Mouse (Mus musculus) midbrain, embryonic 12.5 days (tissue): ENCODE measurements at regions not wholly inside any gene's neighbourhood (a gene's known extent, or its start where the extent isn't known, plus 50 kb on each side); places are given as distances from the start of the nearest gene placed in this dataset.
A peak's percentile ranks its signal among the peaks of the same experiment; 100 is the strongest.

Experiments used
- ATAC-seq: fragments of 200-750 bp; cut with Nextera tagmentation; 2 replicates; pipeline ENCODE4 v1.8.0; 2017; ENCODE audit warnings: low read depth, moderate TSS enrichment, moderate library complexity; ENCODE audit not compliant: low FRiP score
- H3K27ac ChIP-seq: fragments of 300-500 bp; sonication (generic); replicated peaks from 2 replicates; pipeline ENCODE4 v1.5.1; 2016; ENCODE audit warnings: mild to moderate bottlenecking
- H3K27me3 ChIP-seq: fragments of 300-500 bp; sonication (generic); 2 replicates; pipeline ENCODE4 v1.6.1; 2016; ENCODE audit warnings: mild to moderate bottlenecking
- H3K36me3 ChIP-seq: fragments of 300-500 bp; sonication (generic); 2 replicates; pipeline ENCODE4 v1.6.1; 2016
- H3K4me1 ChIP-seq: fragments of 300-500 bp; sonication (generic); 2 replicates; pipeline ENCODE4 v1.6.1; 2016
- H3K4me2 ChIP-seq: fragments of 300-500 bp; sonication (generic); replicated peaks from 2 replicates; pipeline ENCODE4 v1.6.1; 2016; ENCODE audit warnings: mild to moderate bottlenecking, moderate library complexity
- H3K4me3 ChIP-seq: fragments of 300-500 bp; sonication (generic); 2 replicates; pipeline ENCODE4 v1.5.1; 2016; ENCODE audit warnings: mild to moderate bottlenecking
- H3K9ac ChIP-seq: fragments of 300-500 bp; sonication (generic); replicated peaks from 2 replicates; pipeline ENCODE4 v1.6.1; 2016; ENCODE audit warnings: mild to moderate bottlenecking, moderate library complexity
- H3K9me3 ChIP-seq: fragments of 300-500 bp; sonication (generic); 2 replicates; pipeline ENCODE4 v1.6.1; 2016; ENCODE audit warnings: mild to moderate bottlenecking
- WGBS: fragments of 180-500 bp; shearing (Covaris S2); methylation state at CpG from one replicate; pipeline ENCODE4 v1.1.7; 2016; 5-methylcytosine and 5-hydroxymethylcytosine counted together

DNA sequence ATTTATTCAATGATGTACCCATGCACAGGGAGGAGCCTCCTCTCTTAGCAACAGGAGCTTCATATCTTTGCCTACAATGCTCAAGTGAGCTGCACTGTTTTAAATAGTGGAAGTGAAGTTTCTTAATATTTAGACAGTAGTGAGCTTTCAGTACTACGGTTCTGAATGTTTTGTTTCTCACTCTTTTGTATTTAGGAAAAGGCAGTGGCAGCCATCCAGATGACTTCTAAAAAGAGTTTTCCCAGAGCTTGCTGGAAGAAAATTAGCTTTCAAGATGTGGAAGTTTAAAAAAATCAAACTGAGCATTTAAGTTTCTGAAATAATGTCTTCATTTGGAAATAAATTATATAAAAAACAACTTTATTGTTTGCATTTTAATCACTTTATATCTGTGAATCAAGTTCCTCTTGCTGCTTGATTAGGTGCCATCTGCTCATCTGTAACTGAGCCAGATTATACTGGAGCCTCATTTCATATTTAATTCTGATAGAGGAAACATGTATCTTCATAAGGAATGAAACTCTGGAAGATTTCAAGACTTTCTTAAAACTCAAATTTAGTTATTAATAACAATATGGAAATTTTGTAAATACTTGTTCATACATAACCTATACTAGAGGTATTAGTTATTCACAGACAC lies 268.6 kb upstream of the Tle1 start:
- Histone ChIP-seq H3K4me3 (no peak overlapping the region), H3K27ac (no peak overlapping the region), H3K4me1 (no peaks in the 10 kb centered on the region), H3K36me3 (no peaks in the 10 kb centered on the region), H3K4me2 (no peak overlapping the region), H3K27me3 (no peaks in the 10 kb centered on the region), H3K9ac (no peak overlapping the region), H3K9me3 (no peaks in the 10 kb centered on the region)
- ATAC-seq, result no peak
- 69% methylated on average over 1 of the region's 1 CpGs for WGBS

DNA sequence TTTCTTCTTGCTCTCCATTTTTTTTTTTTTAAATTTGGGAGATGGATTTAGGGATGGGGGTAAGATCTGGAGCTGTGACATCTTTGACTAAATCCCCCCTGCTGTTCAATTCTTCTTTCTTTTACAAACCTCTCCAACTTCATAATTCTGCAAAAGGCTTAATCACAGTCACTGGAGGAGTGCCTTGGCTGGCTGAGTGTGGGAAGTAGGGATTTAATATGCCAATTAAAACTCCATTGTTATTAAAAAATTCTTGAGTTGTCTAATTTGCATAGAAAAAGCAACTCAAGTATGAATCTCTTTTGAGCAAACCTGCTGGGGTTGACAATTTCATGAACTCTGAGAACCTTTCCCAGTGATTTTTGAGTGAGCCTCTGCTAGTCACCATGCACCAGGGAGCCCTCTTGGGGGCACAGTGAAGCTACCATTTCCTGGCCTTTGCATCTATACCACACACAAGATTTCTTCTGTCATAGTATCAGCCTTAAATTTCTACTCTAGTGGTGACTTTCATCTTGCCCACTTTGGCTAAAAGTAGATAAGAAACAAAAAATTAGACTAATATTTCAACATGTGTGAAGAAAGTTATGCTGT lies 243.6 kb upstream of the Tle1 start:
- Histone ChIP-seq H3K4me1 (no peaks in the 10 kb centered on the region), H3K36me3 (no peaks in the 10 kb centered on the region), H3K4me2 (no peak overlapping the region), H3K9me3 (no peaks in the 10 kb centered on the region), H3K27ac (no peak overlapping the region), H3K27me3 (no peaks in the 10 kb centered on the region), H3K4me3 (no peak overlapping the region), H3K9ac (no peak overlapping the region)
- peak; percentile 73; the same call in 1 of the 2 replicates for ATAC-seq

DNA sequence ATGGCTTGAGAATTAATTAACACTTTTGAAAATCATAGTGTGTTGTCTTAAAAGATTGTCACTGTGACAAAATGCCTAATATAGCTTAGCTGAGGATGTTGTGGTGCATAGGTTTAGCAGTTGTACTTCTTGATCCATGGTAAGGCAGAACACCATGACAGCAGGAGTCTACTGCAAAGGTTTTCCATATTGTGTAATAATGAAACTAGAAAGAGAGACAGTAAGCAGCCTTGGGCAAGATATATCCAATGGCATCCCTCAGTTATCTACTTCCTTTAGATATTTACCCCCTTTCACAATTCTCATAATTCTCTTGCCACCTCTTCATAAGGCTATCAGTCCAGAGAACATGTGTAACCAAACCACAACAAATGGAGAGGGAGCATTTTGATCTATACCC lies 236.6 kb upstream of the Tle1 start:
- Histone ChIP-seq H3K9me3 (no peaks in the 10 kb centered on the region), H3K4me3 (no peak overlapping the region), H3K9ac (no peak overlapping the region), H3K4me2 (no peak overlapping the region), H3K27ac (no peak overlapping the region), H3K4me1 (no peaks in the 10 kb centered on the region), H3K36me3 (no peaks in the 10 kb centered on the region), H3K27me3 (no peaks in the 10 kb centered on the region)
- no peak for ATAC-seq

DNA sequence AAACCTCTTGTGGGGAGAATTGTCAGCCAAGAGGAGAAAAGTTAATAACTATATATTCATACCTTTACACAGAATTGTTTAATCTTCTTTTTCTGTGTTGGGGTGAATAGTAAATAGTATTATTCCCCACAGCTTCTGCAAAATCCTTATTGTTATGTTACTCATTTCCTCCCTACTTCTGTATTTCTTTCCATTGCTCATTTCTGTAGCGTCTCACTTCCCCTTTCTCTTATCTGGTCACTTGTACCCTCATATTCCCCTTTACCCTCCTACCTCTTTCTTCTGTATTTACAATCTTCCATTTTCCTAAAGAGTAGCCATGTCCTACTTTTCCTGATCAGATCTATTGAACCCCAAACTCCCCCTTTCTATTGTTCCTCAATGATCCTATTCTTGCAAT lies 224.6 kb upstream of the Tle1 start:
- no peak overlapping the region for H3K4me3 ChIP-seq
- no peak for ATAC-seq
- 94% methylated on average over 1 of the region's 1 CpGs for WGBS

DNA sequence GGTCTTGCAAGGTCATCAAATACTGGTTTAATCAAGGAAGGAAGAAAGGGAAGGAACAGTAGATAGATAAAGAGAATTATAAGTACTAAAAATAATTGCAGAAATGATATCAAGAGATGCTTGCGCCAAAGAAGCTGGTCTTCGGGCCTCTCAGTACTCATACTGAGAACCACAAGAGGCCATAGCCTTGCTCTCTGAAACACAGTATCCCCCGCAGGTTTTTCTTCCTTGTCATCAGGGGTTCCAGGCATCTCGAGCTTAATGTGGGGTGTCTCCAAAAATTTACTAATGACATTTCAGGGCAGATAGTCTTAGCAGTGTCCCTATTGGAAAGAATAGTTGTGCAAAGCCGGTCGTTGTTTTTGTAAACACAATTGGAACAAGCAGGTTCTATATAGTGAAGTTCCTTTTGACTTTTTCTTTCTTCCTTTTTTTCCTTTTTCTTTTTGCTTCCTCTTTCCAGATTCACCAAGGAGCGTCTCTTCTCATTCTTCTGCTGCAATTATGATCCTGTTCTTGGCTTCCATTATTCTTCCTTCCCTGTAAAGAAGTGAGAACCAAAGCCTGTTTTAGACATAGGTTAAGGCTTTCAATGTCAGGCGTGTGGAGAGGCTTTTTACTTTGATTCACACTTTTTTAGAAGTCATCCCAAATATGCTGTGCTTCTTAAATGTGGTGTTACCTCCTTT lies 211.5 kb upstream of the Tle1 start:
- Histone ChIP-seq H3K36me3 (no peaks in the 10 kb centered on the region), H3K4me3 (no peak overlapping the region)

More for the DNA sequence above, 224.6 kb upstream of the Tle1 start:
- Histone ChIP-seq H3K4me2 (no peak overlapping the region), H3K27me3 (no peaks in the 10 kb centered on the region), H3K4me1 (no peaks in the 10 kb centered on the region), H3K9ac (no peak overlapping the region), H3K36me3 (no peaks in the 10 kb centered on the region), H3K27ac (no peak overlapping the region), H3K9me3 (no peaks in the 10 kb centered on the region)

DNA sequence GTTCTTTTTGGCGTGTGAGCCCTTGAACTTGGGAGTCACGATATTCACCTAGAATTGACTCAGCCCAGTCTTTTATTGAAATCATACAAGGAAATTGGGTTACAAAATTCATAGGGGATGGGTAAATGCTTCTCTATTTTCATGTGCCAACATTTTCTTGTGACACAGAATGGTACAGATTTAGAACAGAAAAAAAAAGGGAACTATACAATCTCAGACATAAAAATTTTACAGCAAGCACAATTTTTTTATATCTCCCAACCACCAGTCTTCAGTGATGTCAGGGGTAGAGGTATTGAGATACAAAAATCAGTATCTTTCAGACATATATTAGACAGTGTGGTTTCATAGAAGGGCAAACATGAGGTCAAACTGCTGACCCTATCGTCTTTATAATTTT lies 210.6 kb upstream of the Tle1 start:
- ATAC-seq, result no peak
- 89% methylated on average over 3 of the region's 3 CpGs for WGBS
- H3K9ac ChIP-seq, result no peak overlapping the region
- no peaks in the 10 kb centered on the region for H3K36me3 ChIP-seq
- no peak overlapping the region for H3K27ac ChIP-seq
- H3K4me1 ChIP-seq, result no peaks in the 10 kb centered on the region
- no peak overlapping the region for H3K4me3 ChIP-seq
- no peak overlapping the region for H3K4me2 ChIP-seq
- no peaks in the 10 kb centered on the region for H3K9me3 ChIP-seq
- no peaks in the 10 kb centered on the region for H3K27me3 ChIP-seq

More for the DNA sequence above, 211.5 kb upstream of the Tle1 start:
- Histone ChIP-seq H3K27ac (no peak overlapping the region), H3K9ac (no peak overlapping the region), H3K9me3 (no peaks in the 10 kb centered on the region), H3K4me1 (no peaks in the 10 kb centered on the region), H3K4me2 (no peak overlapping the region), H3K27me3 (no peaks in the 10 kb centered on the region)
- 86% methylated on average over 8 of the region's 8 CpGs for WGBS
- ATAC-seq, result no peak

DNA sequence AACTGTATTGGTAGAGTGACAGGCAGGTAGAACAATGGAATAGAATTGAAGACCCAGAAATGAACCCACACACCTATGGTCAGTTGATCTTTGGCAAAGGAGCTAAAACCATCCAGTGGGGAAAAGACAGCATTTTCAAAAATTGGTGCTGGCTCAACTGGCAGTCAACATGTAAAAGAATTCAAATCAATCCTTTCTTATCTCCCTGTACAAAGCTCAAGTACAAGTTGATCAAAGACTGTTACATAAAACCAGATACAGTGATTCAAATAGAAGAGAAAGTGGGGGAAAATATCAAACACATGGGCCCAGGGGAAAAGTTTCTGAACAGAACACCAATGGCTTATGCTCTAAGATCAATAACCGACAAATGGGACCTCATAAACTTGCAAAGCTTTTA lies 200.0 kb upstream of the Tle1 start:
- 81% methylated on average over 1 of the region's 1 CpGs for WGBS
- Histone ChIP-seq H3K4me1 (no peaks in the 10 kb centered on the region), H3K4me2 (no peak overlapping the region), H3K27me3 (no peaks in the 10 kb centered on the region), H3K36me3 (no peaks in the 10 kb centered on the region), H3K27ac (no peak overlapping the region), H3K9ac (no peak overlapping the region), H3K4me3 (no peak overlapping the region), H3K9me3 (no peaks in the 10 kb centered on the region)
- ATAC-seq, result no peak

DNA sequence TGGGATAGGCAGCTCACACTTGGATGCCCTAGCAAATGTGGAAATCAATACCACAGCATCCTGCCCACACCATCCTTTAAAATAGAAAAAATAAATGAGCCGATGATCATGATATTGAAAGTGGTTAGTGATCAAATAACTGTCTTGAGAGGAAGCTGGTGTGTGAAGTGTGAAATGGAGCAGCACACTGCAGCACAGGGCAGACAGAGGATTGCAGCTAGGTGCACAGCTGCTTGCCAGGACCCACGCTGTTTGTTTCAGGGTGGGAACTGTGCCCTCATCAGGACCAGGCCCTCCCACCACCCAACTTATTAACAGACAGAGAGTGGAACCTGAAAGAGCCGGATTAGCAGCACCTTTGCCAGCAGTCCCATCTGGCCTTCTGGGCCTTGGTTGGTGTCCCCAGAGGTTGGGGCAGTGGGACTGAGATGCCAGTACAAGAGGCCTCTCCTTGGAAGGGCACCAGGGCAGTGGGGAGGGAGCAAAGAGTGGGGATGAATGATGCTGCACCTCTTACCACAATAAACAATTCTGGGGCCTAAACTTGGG lies 191.2 kb upstream of the Tle1 start:
- ATAC-seq, result peak; percentile 59
- WGBS, result 85% methylated on average over 3 of the region's 3 CpGs
- no peak overlapping the region for H3K27ac ChIP-seq
- H3K4me1 ChIP-seq, result no peaks in the 10 kb centered on the region
- no peaks in the 10 kb centered on the region for H3K36me3 ChIP-seq
- H3K27me3 ChIP-seq, result peaks cover 23% of the 10 kb centered on the region; the same call in 1 of the 2 replicates
- no peak overlapping the region for H3K9ac ChIP-seq
- H3K9me3 ChIP-seq, result no peaks in the 10 kb centered on the region
- H3K4me2 ChIP-seq, result no peak overlapping the region
- H3K4me3 ChIP-seq, result no peak overlapping the region

DNA sequence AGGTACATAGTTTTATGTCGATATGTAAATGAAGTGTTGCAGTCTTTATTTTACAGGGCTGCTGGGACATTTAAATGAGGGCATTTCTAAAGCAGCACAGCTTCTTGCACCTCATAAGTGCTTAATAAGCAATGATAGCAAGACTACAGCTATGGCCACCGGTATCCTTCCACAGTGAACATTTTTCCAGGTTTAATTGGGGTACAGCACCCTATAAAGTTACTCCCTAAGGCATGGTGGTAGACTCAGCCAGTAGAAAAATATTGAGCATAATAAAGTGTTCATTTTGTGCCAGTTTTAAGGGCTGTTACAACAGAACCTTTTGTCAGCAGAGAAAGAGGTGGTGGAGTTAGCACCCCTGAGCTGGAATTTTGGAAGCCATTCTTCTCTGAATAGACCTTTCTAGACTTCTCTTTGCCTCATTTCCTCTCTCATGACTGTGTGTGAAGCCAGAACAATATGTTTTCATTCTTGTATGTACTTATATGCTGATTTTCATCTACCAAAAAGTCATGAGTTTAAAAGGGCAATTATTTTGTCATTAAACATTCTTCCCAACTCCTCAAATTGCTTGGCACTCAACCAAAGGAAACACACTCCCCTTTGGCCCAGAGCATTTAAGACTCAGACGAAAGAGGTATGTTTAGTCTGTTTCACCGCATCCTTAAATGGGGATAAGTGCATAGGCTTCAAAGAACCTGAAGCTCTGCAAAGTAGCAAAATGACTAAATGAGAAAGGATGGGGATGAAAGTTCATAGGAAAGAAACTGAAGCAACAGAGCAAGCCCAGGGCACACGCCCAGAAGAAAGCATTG lies 189.3 kb upstream of the Tle1 start:
- no peak overlapping the region for H3K4me2 ChIP-seq
- H3K4me1 ChIP-seq, result peaks cover 8% of the 10 kb centered on the region
- H3K9ac ChIP-seq, result no peak overlapping the region
- WGBS, result 89% methylated on average over 5 of the region's 5 CpGs
- no peak overlapping the region for H3K27ac ChIP-seq
- peaks cover 23% of the 10 kb centered on the region; the same call in 1 of the 2 replicates for H3K27me3 ChIP-seq
- no peak for ATAC-seq
- H3K4me3 ChIP-seq, result no peak overlapping the region
- H3K9me3 ChIP-seq, result no peaks in the 10 kb centered on the region
- H3K36me3 ChIP-seq, result no peaks in the 10 kb centered on the region

DNA sequence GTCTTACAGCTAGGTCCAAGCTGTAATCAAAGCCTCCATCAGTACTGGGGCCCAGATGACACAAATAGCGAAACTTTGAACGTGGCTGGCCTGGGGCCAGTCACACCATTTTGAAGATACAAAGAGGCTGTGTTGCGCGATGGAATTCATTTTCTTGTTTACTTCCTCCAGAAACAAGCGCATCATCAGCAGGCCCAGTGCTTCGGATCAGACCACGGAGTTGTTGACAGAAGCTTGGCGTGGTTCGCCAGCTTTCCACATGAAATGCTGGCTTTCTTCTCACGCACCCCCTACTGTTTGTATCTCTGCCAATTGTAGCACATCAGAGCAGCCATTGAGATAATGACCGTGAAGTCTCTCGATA lies 184.2 kb upstream of the Tle1 start:
- Histone ChIP-seq H3K27me3 (peaks cover 20% of the 10 kb centered on the region), H3K36me3 (no peaks in the 10 kb centered on the region), H3K27ac (peak overlapping the region; percentile 64), H3K4me1 (peaks cover 51% of the 10 kb centered on the region), H3K9me3 (no peaks in the 10 kb centered on the region), H3K9ac (no peak overlapping the region), H3K4me3 (no peak overlapping the region), H3K4me2 (peak overlapping the region; percentile 35)
- WGBS, result 12% methylated on average over 12 of the region's 12 CpGs
- peak; percentile 91 for ATAC-seq

DNA sequence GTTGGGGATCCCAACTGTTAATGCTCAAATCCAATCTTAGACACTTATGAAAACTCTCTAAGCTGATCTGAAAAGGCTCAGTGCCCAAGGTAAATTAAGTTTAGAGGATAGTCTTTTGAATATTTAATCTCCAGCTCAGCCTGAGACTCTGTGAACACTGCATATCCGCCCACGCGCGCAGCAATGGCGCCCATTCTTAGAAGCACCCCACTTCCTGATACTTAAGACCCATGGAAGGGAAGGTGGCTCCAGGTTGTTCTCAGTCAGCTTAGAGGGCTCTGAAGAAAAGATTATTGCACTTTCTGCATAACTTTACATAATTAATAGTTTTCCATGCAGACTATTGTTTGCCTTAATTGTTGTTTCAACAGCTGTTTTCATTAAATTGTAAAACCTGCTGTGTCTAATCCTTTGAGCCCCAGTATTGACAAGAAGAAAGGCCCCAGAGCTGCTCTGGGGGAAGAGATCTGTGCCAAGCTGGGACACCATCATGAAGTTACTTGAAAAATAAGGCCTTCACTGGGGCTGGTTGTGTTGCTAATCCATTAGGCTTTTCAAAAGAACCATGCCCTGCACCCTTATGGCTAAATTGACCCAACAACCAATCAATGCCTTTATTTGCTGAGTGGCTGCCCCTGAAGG lies 183.7 kb upstream of the Tle1 start:
- peaks cover 18% of the 10 kb centered on the region for H3K27me3 ChIP-seq
- peak overlapping the region; percentile 64 for H3K27ac ChIP-seq
- no peak overlapping the region for H3K4me3 ChIP-seq
- peak overlapping the region; percentile 35 for H3K4me2 ChIP-seq
- ATAC-seq, result peak; percentile 68
- 24% methylated on average over 5 of the region's 5 CpGs for WGBS
- no peaks in the 10 kb centered on the region for H3K9me3 ChIP-seq
- no peak overlapping the region for H3K9ac ChIP-seq
- H3K4me1 ChIP-seq, result peaks cover 51% of the 10 kb centered on the region
- no peaks in the 10 kb centered on the region for H3K36me3 ChIP-seq
